Mouse (Mus musculus) T-cell, adult 2 months (primary cell): ENCODE measurements around the gene Scn3a.
"Not testable (repeated sequence)": the region's sequence is repeated elsewhere in the genome, so short reads cannot be mapped to it uniquely, and the experiment has no call there.

Experiments
- DNase-seq: peaks from one replicate; pipeline ENCODE4 v3.0.0; 2022; ENCODE audit warnings: low spot score

The Scn3a gene

GRCm38 (mm10) chr2:65490450-65490849 lies 77.0 kb downstream of the Scn3a start:
- DNase-seq = no peak

- no peak for DNase-seq
Measured at GRCm38 (mm10) chr2:65483434-65483833, 84.0 kb downstream of the Scn3a start.

- no peak for DNase-seq
Measured at GRCm38 (mm10) chr2:65481007-65481672, 86.3 kb downstream of the Scn3a start.

GRCm38 (mm10) chr2:65471311-65471882 lies 96.0 kb downstream of the Scn3a start:
- DNase-seq = no peak

- DNase-seq = no peak
Measured at GRCm38 (mm10) chr2:65465694-65466093, 101.7 kb downstream of the Scn3a start.

- no peak for DNase-seq
Measured at GRCm38 (mm10) chr2:65453763-65454162, 113.7 kb downstream of the Scn3a start.

- not testable (repeated sequence) for DNase-seq
Measured at GRCm38 (mm10) chr2:65451401-65452078, 115.9 kb downstream of the Scn3a start.

- no peak for DNase-seq
Measured at GRCm38 (mm10) chr2:65450449-65451360, 116.7 kb downstream of the Scn3a start.

- DNase-seq = no peak
Measured at GRCm38 (mm10) chr2:65449126-65449828, 118.2 kb downstream of the Scn3a start.

- DNase-seq = no peak
Measured at GRCm38 (mm10) chr2:65443082-65443481, 124.3 kb downstream of the Scn3a start.

GRCm38 (mm10) chr2:65441566-65441965 lies 125.9 kb downstream of the Scn3a start:
- DNase-seq = no peak

GRCm38 (mm10) chr2:65441110-65441509 lies 126.3 kb downstream of the Scn3a start:
- no peak for DNase-seq

- DNase-seq = no peak
Measured at GRCm38 (mm10) chr2:65436917-65437316, 130.5 kb downstream of the Scn3a start.

GRCm38 (mm10) chr2:65423501-65423900 lies 143.9 kb downstream of the Scn3a start:
- no peak for DNase-seq

- no peak for DNase-seq
Measured at GRCm38 (mm10) chr2:65421259-65422255, 145.9 kb downstream of the Scn3a start.

GRCm38 (mm10) chr2:65418608-65419007 lies 148.8 kb downstream of the Scn3a start:
- no peak for DNase-seq

- DNase-seq = no peak
Measured at GRCm38 (mm10) chr2:65416535-65416934, 150.9 kb downstream of the Scn3a start.

GRCm38 (mm10) chr2:65415294-65415693 lies 152.1 kb downstream of the Scn3a start:
- no peak for DNase-seq

GRCm38 (mm10) chr2:65414806-65415281 lies 152.6 kb downstream of the Scn3a start:
- peak; percentile 10 for DNase-seq

- peak; percentile 16 for DNase-seq
Measured at GRCm38 (mm10) chr2:65414237-65414636, 153.2 kb downstream of the Scn3a start.
